Mouse (Mus musculus) forebrain, embryonic 15.5 days (tissue): Measurements from ENCODE around the gene Nfat5. TPM values are rescaled to one million over a fixed set of nuclear protein-coding genes. Genes with fewer than 3 reads are reported as not detected.

ENCODE experiments used
- ATAC-seq: fragments of 200-750 bp; cut with Nextera tagmentation; replicated peaks from 2 replicates; pipeline ENCODE4 v1.8.0; 2017; ENCODE audit warnings: mild to moderate bottlenecking, moderate TSS enrichment, moderate library complexity
- H3K27ac ChIP-seq: fragments of 300-500 bp; sonication (generic); replicated peaks from 2 replicates; pipeline ENCODE4 v1.5.1; 2015; ENCODE audit warnings: mild to moderate bottlenecking, inconsistent platforms
- H3K27me3 ChIP-seq: fragments of 300-500 bp; sonication (generic); 2 replicates; pipeline ENCODE4 v1.6.1; 2015; ENCODE audit warnings: inconsistent platforms
- H3K36me3 ChIP-seq: fragments of 300-500 bp; sonication (generic); 2 replicates; pipeline ENCODE4 v1.6.1; 2015; ENCODE audit warnings: mild to moderate bottlenecking, inconsistent platforms
- H3K4me1 ChIP-seq: fragments of 300-500 bp; sonication (generic); 2 replicates; pipeline ENCODE4 v1.6.1; 2015; ENCODE audit warnings: inconsistent platforms
- H3K4me2 ChIP-seq: fragments of 300-500 bp; sonication (generic); replicated peaks from 2 replicates; pipeline ENCODE4 v1.6.1; 2015; ENCODE audit warnings: mild to moderate bottlenecking, inconsistent platforms
- H3K4me3 ChIP-seq: fragments of 300-500 bp; sonication (generic); 2 replicates; pipeline ENCODE4 v1.5.1; 2015; ENCODE audit warnings: mild to moderate bottlenecking, inconsistent platforms
- H3K9ac ChIP-seq: fragments of 300-500 bp; sonication (generic); replicated peaks from 2 replicates; pipeline ENCODE4 v1.6.1; 2015; ENCODE audit warnings: mild to moderate bottlenecking, inconsistent platforms
- H3K9me3 ChIP-seq: fragments of 300-500 bp; sonication (generic); 2 replicates; pipeline ENCODE4 v1.6.1; 2016; ENCODE audit warnings: inconsistent platforms
- WGBS: fragments of 180-500 bp; shearing (Covaris S2); methylation state at CpG from one replicate; pipeline ENCODE4 v1.1.7; 2015; ENCODE audit warnings: mixed read lengths; 5-methylcytosine and 5-hydroxymethylcytosine counted together
- polyA plus RNA-seq: library from polyadenylated mRNA; unstranded; fragments of >200 nt; fragmentation: Nextera tagmentation; extraction: Ambion mirVana; gene quantifications from 2 replicates; pipeline ENCODE4 v1.2.1, GENCODE M21; 2015

Gene Nfat5
- polyA plus RNA-seq, 1 experiment from 2014 or later, result 10.2 TPM

DNA sequence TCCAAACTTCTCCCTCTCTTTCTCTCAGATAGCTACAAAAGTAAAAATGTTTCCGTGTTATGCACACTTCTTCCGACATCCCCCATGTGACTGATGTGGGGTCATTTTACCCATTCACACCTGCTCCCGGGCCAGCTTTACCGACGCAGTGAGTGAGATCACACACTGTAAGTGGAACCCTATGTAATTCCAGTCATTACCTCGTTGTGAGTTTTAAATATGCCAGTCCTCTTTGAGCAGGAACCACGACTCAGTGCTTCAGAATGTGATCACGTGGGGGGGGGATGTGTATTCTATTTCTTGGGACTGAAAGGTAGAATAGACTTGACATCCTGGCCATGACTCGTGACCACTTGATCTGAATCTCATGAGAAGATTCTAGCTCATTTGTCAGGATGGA lies 24.8 kb upstream of the Nfat5 start:
- Histone ChIP-seq H3K9me3 (no peaks in the 10 kb centered on the region), H3K27ac (no peak overlapping the region), H3K36me3 (no peaks in the 10 kb centered on the region), H3K9ac (no peak overlapping the region), H3K4me1 (no peaks in the 10 kb centered on the region), H3K4me3 (no peak overlapping the region), H3K27me3 (no peaks in the 10 kb centered on the region), H3K4me2 (no peak overlapping the region)
- 78% methylated on average over 9 of the region's 9 CpGs for WGBS
- ATAC-seq, result no peak

DNA sequence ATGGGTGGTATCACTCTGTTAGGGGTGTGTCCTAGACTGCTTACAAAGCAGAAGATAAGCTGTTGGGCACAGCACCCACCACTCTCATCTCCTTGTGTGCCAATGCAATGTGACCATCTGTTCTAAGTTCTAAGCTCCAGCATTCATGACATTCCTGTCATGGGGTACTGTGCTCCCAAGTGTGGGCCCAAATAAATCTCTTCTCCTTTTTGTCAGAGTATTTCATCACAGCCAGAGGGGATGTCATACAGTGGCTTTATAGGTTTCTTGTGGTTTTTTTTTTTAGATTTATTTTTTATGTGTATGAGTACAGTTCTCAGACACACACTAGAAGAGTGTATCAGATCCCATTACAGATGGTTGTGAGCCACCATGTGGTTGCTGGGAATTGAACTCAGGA lies 24.1 kb upstream of the Nfat5 start:
- no peak overlapping the region for H3K27ac ChIP-seq
- ATAC-seq, result no peak
- no peak overlapping the region for H3K4me3 ChIP-seq
- no peak overlapping the region for H3K4me2 ChIP-seq
- no peak overlapping the region for H3K9ac ChIP-seq
- H3K36me3 ChIP-seq, result no peaks in the 10 kb centered on the region
- no peaks in the 10 kb centered on the region for H3K9me3 ChIP-seq
- no peaks in the 10 kb centered on the region for H3K4me1 ChIP-seq
- H3K27me3 ChIP-seq, result no peaks in the 10 kb centered on the region

DNA sequence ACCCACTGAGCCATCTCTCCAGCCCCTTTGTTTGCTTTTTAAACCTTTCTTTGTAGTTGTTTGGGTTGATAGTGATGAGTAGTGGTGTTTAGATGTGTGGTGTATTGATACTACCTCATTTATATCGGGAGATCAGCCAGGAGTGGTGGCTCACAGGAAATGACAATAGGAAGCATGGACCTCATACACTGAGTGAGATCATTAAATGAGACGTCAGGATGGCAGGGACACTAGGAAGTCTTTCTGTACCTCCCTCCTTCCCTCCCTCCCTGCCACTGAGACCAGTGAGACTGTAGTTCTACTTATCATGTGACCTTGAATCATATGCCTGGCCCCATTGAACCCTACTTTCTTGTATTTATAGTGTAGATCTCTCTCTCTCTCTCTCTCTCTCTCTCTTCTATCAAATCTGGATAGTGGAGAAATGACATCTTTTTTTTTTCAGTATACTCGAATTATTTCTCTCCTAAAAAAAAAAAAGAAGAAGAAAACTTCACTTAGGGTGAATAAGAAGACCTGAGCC lies 23.6 kb upstream of the Nfat5 start:
- H3K9me3 ChIP-seq, result no peaks in the 10 kb centered on the region
- H3K36me3 ChIP-seq, result no peaks in the 10 kb centered on the region
- ATAC-seq, result no peak
- H3K9ac ChIP-seq, result no peak overlapping the region
- no peak overlapping the region for H3K27ac ChIP-seq
- H3K4me2 ChIP-seq, result no peak overlapping the region
- WGBS, result 59% methylated on average over 3 of the region's 3 CpGs
- H3K4me3 ChIP-seq, result no peak overlapping the region
- H3K4me1 ChIP-seq, result no peaks in the 10 kb centered on the region
- no peaks in the 10 kb centered on the region for H3K27me3 ChIP-seq

DNA sequence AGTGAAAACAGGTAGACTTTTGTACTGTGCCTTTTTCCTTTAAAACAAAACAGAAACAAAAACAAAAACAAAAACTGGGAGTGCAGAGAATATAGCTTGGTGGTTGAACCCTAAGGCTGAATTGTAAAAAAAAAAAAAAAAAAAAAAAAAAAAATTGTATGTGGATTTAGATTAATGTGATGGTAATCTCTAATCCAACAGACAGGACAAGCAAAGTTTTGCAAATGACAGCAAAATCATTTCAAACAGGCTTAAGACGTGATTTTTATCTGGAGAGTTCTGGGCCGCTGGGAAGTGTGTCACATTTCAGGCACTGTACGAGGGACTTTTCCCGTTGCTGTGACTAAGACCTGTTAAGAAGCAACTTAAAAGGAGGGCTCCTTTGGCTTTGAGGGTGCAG lies 23.0 kb upstream of the Nfat5 start:
- no peak for ATAC-seq
- H3K27me3 ChIP-seq, result no peaks in the 10 kb centered on the region
- H3K9ac ChIP-seq, result no peak overlapping the region
- no peaks in the 10 kb centered on the region for H3K4me1 ChIP-seq
- H3K27ac ChIP-seq, result no peak overlapping the region
- WGBS, result 75% methylated on average over 4 of the region's 4 CpGs
- H3K36me3 ChIP-seq, result no peaks in the 10 kb centered on the region
- H3K4me2 ChIP-seq, result no peak overlapping the region
- no peak overlapping the region for H3K4me3 ChIP-seq
- no peaks in the 10 kb centered on the region for H3K9me3 ChIP-seq

DNA sequence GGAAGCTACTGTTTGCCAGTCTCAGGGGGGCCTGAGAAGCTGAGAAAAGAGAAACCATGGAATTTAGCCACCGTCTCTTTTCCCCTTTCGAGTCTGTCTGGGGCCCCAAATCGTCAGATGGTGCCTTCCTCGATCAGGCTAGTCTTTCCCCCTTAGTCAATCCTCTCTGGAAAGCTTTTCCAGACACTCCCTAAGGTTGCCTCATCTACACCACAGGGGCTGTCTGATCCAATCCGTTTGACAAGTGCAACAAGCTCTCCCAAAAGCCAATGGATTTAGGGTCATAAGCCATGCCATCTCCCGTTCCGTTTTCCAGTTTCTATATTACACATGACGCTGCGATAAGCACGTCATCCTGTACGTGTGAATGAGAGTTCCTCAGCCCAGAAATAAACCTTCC lies 22.5 kb upstream of the Nfat5 start:
- Histone ChIP-seq H3K27me3 (no peaks in the 10 kb centered on the region), H3K9me3 (no peaks in the 10 kb centered on the region), H3K4me2 (no peak overlapping the region), H3K9ac (no peak overlapping the region), H3K27ac (no peak overlapping the region), H3K4me3 (no peak overlapping the region), H3K4me1 (no peaks in the 10 kb centered on the region), H3K36me3 (no peaks in the 10 kb centered on the region)
- WGBS, result 75% methylated on average over 11 of the region's 11 CpGs
- no peak for ATAC-seq

DNA sequence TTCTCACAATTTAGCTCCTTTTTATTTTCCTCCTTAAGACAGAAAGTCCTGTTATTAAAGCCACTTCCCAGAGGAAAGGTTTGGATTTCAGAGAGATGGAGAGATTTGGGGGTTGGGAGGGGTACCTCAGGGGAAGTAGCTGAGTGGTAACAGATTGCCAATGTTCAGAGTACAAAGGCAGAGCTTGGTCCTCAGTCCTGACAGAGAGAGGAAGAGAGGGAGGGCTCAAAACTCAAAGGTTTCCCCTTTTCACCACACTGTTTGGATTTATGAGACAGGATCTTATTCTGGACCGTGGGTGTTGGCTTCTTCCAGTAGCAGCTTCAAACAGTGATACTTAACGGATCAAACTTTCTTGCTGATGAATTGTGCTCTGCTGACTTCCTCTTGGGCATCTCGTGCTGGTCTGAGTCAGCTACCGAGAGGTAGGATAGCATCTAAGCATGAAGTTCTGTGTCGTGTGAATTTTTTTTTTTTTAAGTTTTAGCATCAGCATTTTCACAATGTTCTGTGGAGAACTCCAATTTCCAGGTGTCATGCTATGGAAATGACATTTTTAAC lies 15.9 kb upstream of the Nfat5 start:
- Histone ChIP-seq H3K4me3 (no peak overlapping the region), H3K4me1 (no peaks in the 10 kb centered on the region), H3K4me2 (no peak overlapping the region), H3K27me3 (no peaks in the 10 kb centered on the region), H3K27ac (no peak overlapping the region), H3K36me3 (no peaks in the 10 kb centered on the region), H3K9me3 (no peaks in the 10 kb centered on the region), H3K9ac (no peak overlapping the region)
- 88% methylated on average over 5 of the region's 5 CpGs for WGBS
- ATAC-seq, result no peak

DNA sequence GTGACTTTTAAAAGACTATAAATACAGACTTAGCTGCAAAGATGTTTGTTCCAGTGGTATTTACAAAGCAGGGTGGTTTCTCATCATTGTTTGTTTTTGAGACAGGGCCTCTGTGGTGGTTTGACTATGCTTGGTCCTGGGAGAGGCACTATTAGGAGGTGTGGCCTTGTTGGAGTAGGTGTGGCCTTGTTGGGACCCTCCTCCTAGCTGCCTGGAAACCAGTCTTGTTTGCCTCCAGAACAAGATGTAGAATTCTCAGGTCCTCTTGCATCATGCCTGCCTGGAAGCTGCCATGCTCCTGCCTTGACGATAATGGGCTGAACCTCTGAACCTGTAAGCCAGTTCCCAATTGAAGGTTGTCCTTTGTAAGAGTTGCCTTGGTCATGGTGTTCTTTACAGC lies 14.7 kb upstream of the Nfat5 start:
- H3K27ac ChIP-seq, result no peak overlapping the region
- H3K9ac ChIP-seq, result no peak overlapping the region
- 96% methylated on average over 1 of the region's 1 CpGs for WGBS
- no peaks in the 10 kb centered on the region for H3K9me3 ChIP-seq
- no peaks in the 10 kb centered on the region for H3K4me1 ChIP-seq
- no peaks in the 10 kb centered on the region for H3K27me3 ChIP-seq
- H3K36me3 ChIP-seq, result no peaks in the 10 kb centered on the region
- no peak for ATAC-seq
- H3K4me2 ChIP-seq, result no peak overlapping the region
- no peak overlapping the region for H3K4me3 ChIP-seq

DNA sequence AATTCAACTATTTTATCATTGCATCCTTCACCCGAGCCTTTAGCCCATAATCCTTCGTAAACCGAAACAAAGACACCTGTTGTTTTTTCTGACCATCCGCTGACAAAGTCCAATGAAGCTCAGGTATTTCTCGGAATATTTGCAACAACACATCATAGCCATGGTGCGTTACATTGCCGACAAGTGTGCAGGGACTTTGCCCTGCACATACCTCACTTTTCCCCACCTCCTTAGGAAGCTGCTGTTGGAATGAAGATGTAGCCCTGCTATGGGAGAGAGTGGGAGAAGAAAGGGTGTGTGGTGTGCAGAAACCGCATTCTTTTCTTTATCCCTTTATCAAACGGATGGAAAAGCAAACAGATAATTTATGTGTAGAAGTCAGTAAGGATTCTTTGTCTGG lies 6.6 kb upstream of the Nfat5 start:
- ATAC-seq, result no peak
- WGBS, result 76% methylated on average over 9 of the region's 9 CpGs
- Histone ChIP-seq H3K4me3 (no peak overlapping the region), H3K27me3 (no peaks in the 10 kb centered on the region), H3K36me3 (no peaks in the 10 kb centered on the region), H3K4me1 (no peaks in the 10 kb centered on the region), H3K4me2 (no peak overlapping the region), H3K27ac (no peak overlapping the region), H3K9ac (no peak overlapping the region), H3K9me3 (no peaks in the 10 kb centered on the region)

DNA sequence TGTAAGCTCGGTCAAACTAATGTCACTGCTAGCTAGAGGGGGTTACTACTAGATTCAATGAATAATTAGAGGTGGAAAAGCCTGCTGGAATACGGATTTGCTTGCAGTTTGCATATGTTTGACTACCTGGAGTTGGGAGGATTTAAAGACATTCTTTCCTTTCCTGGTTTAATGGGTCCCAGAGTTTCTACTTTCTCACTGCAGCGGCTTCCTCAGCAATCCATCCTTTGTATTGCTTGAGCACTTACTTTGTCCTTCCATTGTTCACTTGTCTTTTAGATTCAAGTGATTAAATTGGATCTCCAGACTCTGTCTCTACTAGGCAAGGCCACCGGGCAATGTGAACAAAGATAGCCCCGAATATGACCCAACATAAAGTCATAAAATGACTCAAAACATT lies 5.7 kb upstream of the Nfat5 start:
- H3K9me3 ChIP-seq, result no peaks in the 10 kb centered on the region
- 42% methylated on average over 5 of the region's 5 CpGs for WGBS
- H3K4me1 ChIP-seq, result peaks cover 3% of the 10 kb centered on the region
- H3K9ac ChIP-seq, result no peak overlapping the region
- ATAC-seq, result no peak
- no peaks in the 10 kb centered on the region for H3K27me3 ChIP-seq
- H3K4me3 ChIP-seq, result no peak overlapping the region
- H3K36me3 ChIP-seq, result no peaks in the 10 kb centered on the region
- H3K4me2 ChIP-seq, result no peak overlapping the region
- H3K27ac ChIP-seq, result no peak overlapping the region

DNA sequence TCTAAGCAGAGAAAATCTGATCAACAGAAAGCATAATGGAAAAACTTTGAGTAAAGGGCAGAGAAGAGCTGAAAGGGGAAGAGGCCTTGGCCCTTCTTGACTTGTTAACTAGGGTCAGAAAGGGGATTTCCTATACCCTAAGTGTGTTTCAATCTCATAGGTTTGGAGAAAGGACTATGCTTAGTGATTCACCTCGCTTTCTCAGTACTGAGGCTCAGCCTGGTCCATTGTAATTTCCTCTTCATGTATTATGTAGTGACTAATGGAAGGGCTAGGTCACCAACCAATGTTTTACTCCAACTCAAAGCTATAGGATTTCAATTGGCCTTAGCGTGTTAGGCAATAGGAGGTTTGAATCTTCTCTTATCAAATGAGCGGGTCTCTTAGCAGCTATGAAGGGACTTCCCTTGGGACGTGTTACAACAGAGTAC lies 2.1 kb upstream of the Nfat5 start:
- Histone ChIP-seq H3K4me3 (no peak overlapping the region), H3K27ac (no peak overlapping the region), H3K27me3 (no peaks in the 10 kb centered on the region), H3K36me3 (no peaks in the 10 kb centered on the region), H3K9ac (no peak overlapping the region), H3K9me3 (no peaks in the 10 kb centered on the region), H3K4me2 (no peak overlapping the region), H3K4me1 (peaks cover 16% of the 10 kb centered on the region)
- WGBS, result 91% methylated on average over 4 of the region's 4 CpGs
- ATAC-seq, result no peak

DNA sequence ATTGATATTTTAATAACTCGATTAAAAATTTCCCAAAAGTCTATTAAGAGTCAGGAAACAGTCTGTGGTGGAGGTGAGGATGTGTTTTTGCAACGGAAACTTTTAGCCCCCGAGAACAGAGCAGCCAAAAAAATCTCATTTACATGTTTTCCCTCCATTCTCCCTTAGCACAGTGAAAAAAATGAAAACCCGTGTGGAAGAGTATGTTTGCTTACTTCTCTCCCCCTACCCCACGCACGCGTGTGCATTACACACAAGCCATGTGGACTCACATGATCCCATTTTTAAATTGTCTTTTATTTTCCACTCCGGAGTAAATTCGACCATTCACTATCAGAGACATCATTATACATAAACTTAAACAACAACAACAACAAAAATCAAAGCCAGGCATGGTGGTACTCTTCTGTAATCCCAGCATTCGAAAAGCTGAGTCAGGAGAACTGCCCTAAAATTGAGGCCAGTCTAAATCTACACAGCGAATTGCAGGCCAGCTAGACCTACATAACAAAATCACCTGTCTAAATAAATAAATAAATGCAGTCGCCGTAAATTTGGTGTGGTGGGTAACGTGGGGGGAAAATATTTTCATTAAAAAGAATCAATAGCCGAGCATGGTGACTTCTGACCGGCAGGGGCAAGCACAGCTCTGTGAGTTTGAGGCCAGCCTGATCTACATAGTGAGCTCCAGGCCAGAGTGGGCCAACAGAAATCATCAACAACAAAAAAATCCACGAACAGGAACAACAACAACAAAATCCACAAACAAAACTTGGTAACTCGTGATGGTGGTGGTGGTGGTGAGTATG lies 947 bp upstream of the Nfat5 start:
- no peaks in the 10 kb centered on the region for H3K27me3 ChIP-seq
- ATAC-seq, result peak; percentile 6
- peak overlapping the region; percentile 57 for H3K4me2 ChIP-seq
- H3K27ac ChIP-seq, result peak overlapping the region; percentile 95
- no peaks in the 10 kb centered on the region for H3K9me3 ChIP-seq
- peak overlapping the region; percentile 82 for H3K4me3 ChIP-seq
- peak overlapping the region; percentile 83 for H3K9ac ChIP-seq
- H3K36me3 ChIP-seq, result no peaks in the 10 kb centered on the region
- 59% methylated on average over 18 of the region's 18 CpGs for WGBS
- H3K4me1 ChIP-seq, result peaks cover 16% of the 10 kb centered on the region

DNA sequence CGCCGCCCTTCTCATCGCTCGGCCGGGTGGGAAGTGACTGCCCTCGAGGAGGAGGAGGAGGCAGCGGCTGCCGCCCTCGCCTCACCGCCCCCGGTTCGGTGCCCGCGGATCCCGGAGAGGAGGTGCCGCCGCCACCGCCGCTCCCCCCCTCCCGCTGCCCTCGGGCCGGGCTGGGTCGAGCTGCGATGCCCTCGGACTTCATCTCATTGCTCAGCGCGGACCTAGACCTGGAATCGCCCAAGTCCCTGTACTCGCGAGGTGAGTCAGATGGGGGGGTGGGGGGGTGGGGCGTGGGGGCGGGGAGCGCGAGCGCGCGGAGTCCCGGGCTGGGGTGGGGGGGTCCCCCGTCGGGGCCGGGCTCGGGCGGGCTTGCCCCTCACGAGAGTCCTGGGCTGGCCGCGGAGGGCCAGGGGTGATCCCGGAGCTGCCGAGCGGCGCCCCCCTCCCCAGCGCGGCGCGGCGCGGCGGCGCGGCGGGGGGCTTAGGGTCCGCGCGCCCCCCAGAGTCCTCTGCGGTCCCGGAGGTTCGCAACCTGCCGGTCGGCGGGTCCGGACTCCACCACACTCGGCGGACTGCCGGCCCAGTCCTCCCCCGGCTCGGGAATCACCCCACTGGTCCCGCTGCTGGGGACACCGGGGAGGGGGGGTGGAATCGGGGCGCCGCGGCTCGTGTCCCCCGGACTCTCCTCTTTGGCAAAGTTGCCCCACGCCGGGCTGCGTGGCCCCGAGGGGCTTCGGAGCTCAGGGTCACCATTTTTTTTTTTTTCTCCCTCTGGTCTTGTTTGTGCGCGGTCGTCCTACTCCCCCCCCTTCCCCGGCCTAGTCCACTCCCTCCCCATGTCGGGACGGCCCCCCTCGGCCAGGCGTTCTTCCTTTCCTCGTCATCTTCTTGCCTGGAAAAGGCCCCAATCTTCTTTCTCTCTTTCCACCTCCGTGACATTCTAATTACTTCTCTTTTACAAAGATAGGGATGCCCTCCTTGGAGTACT lies 665 bp downstream of the Nfat5 start:
- 1% methylated on average over 60 of the region's 98 CpGs for WGBS
- Histone ChIP-seq H3K36me3 (no peaks in the 10 kb centered on the region), H3K4me3 (peak overlapping the region; percentile 82), H3K9me3 (no peaks in the 10 kb centered on the region), H3K9ac (peak overlapping the region; percentile 83), H3K4me2 (peak overlapping the region; percentile 64), H3K4me1 (peaks cover 16% of the 10 kb centered on the region), H3K27ac (peak overlapping the region; percentile 95), H3K27me3 (no peaks in the 10 kb centered on the region)
- ATAC-seq, result peak; percentile 65
